Mouse (Mus musculus) CH12.LX (cell line): Measurements from ENCODE around the gene Map3k13. TPM values are rescaled to one million over a fixed set of nuclear protein-coding genes. Genes with fewer than 3 reads are reported as not detected.

Source experiments
- DNase-seq: peaks from one replicate; pipeline ENCODE4 v3.0.0-alpha.2; 2013; ENCODE audit errors: extremely low read depth
- H3K27ac ChIP-seq: 2 replicates; pipeline ENCODE4 v1.5.1; 2012; ENCODE audit warnings: low read depth, mild to moderate bottlenecking, control low read depth, moderate library complexity; ENCODE audit not compliant: insufficient read depth
- H3K27me3 ChIP-seq: replicated peaks from 2 replicates; pipeline ENCODE3; 2012; ENCODE audit warnings: inconsistent platforms
- H3K36me3 ChIP-seq, 2 experiments: replicated peaks in 1 of 2; 2 replicates each; pipeline versions ENCODE3 to v1.6.1; 2012; ENCODE audit warnings: inconsistent platforms in 1 of 2, low read length in 1 of 2, mild to moderate bottlenecking in 1 of 2, mixed read lengths in 1 of 2, moderate library complexity in 1 of 2; ENCODE audit not compliant: control insufficient read depth in 1 of 2, insufficient read depth in 1 of 2
- H3K4me1 ChIP-seq, 2 experiments: 2 replicates each; pipeline ENCODE4 v1.6.1; 2012; ENCODE audit warnings: inconsistent platforms in 1 of 2, moderate library complexity in 1 of 2; ENCODE audit not compliant: insufficient read depth in 2 of 2, control insufficient read depth in 1 of 2
- H3K4me2 ChIP-seq: 2 replicates; pipeline ENCODE4 v1.6.1; 2012; ENCODE audit warnings: low read depth, mild to moderate bottlenecking, control low read depth; ENCODE audit not compliant: poor library complexity, insufficient read depth, severe bottlenecking
- H3K4me3 ChIP-seq, 3 experiments: fragments of 150-350 bp in 1 of 3; sonication (generic) in 1 of 3; replicated peaks in 1 of 3; 2 replicates each; pipeline versions ENCODE3 to v1.5.1; 2011 to 2012; ENCODE audit warnings: low read depth in 2 of 3, low read length in 2 of 3, mild to moderate bottlenecking in 2 of 3, moderate library complexity in 2 of 3, control low read depth in 1 of 3, improper control_type of control experiment in 1 of 3, inconsistent platforms in 1 of 3, mixed read lengths in 1 of 3; ENCODE audit not compliant: poor library complexity in 1 of 3
- H3K79me2 ChIP-seq: replicated peaks from 2 replicates; pipeline ENCODE4 v1.6.1; 2012; ENCODE audit warnings: mild to moderate bottlenecking, moderate library complexity; ENCODE audit not compliant: control insufficient read depth, poor library complexity, insufficient read depth, severe bottlenecking; ENCODE audit errors: extremely low read depth
- H3K9ac ChIP-seq: 2 replicates; pipeline ENCODE4 v1.6.1; 2012; ENCODE audit warnings: low read depth, mild to moderate bottlenecking, control low read depth, moderate library complexity; ENCODE audit not compliant: insufficient read depth
- H3K9me3 ChIP-seq: replicated peaks from 2 replicates; pipeline ENCODE3; 2012; ENCODE audit warnings: low read length, inconsistent platforms, mixed read lengths
- BHLHE40 ChIP-seq: IDR thresholded peaks from 2 replicates; pipeline ENCODE4 v1.6.1; 2011; ENCODE audit warnings: mild to moderate bottlenecking, low read depth, low read length, improper control_type of control experiment
- CHD2 ChIP-seq: IDR thresholded peaks from 2 replicates; pipeline ENCODE4 v1.6.1; 2011; ENCODE audit warnings: low read length, improper control_type of control experiment
- CTCF ChIP-seq, 2 experiments: IDR thresholded peaks in 1 of 2; conservative IDR thresholded peaks in 1 of 2; 2 replicates each; pipeline ENCODE4 v1.5.1; 2011 to 2012; ENCODE audit warnings: low read depth in 2 of 2, low read length in 2 of 2, improper control_type of control experiment in 1 of 2, inconsistent platforms in 1 of 2, mild to moderate bottlenecking in 1 of 2, moderate library complexity in 1 of 2
- ELF1 ChIP-seq: IDR thresholded peaks from 2 replicates; pipeline ENCODE4 v1.6.1; 2014; ENCODE audit warnings: low read depth, mild to moderate bottlenecking, inconsistent platforms, low read length, improper control_type of control experiment
- EP300 ChIP-seq: IDR thresholded peaks from 2 replicates; pipeline ENCODE4 v1.6.1; 2011; ENCODE audit warnings: low read length, improper control_type of control experiment
- ETS1 ChIP-seq: conservative IDR thresholded peaks from 2 replicates; pipeline ENCODE4 v1.6.1; 2012; ENCODE audit warnings: low read depth, mild to moderate bottlenecking, inconsistent platforms, low read length, improper control_type of control experiment, moderate library complexity
- GABPA ChIP-seq: IDR thresholded peaks from 2 replicates; pipeline ENCODE4 v1.6.1; 2012; ENCODE audit warnings: low read depth, low read length, improper control_type of control experiment, inconsistent platforms; ENCODE audit not compliant: insufficient replicate concordance
- HCFC1 ChIP-seq: IDR thresholded peaks from 2 replicates; pipeline ENCODE4 v1.6.1; 2012; ENCODE audit warnings: low read depth, mild to moderate bottlenecking, inconsistent platforms, low read length, improper control_type of control experiment
- JUND ChIP-seq: conservative IDR thresholded peaks from 2 replicates; pipeline ENCODE4 v1.6.1; 2011; ENCODE audit warnings: low read depth, low read length, improper control_type of control experiment
- KAT2A ChIP-seq: IDR thresholded peaks from 2 replicates; pipeline ENCODE4 v1.6.1; 2012; ENCODE audit warnings: low read length, improper control_type of control experiment, inconsistent platforms; ENCODE audit not compliant: insufficient replicate concordance
- MAFK ChIP-seq: IDR thresholded peaks from 2 replicates; pipeline ENCODE4 v1.6.1; 2011; ENCODE audit warnings: low read length, improper control_type of control experiment; ENCODE audit not compliant: insufficient replicate concordance
- MAZ ChIP-seq: IDR thresholded peaks from 2 replicates; pipeline ENCODE4 v1.6.1; 2012; ENCODE audit warnings: low read depth, mild to moderate bottlenecking, inconsistent platforms, low read length, improper control_type of control experiment, moderate library complexity
- MXI1 ChIP-seq: IDR thresholded peaks from 2 replicates; pipeline ENCODE4 v1.6.1; 2011; ENCODE audit warnings: mild to moderate bottlenecking, low read depth, low read length, improper control_type of control experiment
- PAX5 ChIP-seq: IDR thresholded peaks from 2 replicates; pipeline ENCODE4 v1.6.1; 2012; ENCODE audit warnings: low read length, inconsistent platforms, mixed read lengths
- POLR2A ChIP-seq: IDR thresholded peaks from 2 replicates; pipeline ENCODE4 v1.6.1; 2011; ENCODE audit warnings: low read depth, mild to moderate bottlenecking, improper control_type of control experiment, low read length
- POLR2AphosphoS2 ChIP-seq: IDR thresholded peaks from 2 replicates; pipeline ENCODE4 v1.6.1; 2011; ENCODE audit warnings: low read depth, low read length, improper control_type of control experiment
- RAD21 ChIP-seq: IDR thresholded peaks from 2 replicates; pipeline ENCODE4 v1.6.1; 2011; ENCODE audit warnings: low read depth, mild to moderate bottlenecking, low read length, improper control_type of control experiment, moderate library complexity
- SMC3 ChIP-seq: IDR thresholded peaks from 2 replicates; pipeline ENCODE4 v1.6.1; 2011; ENCODE audit warnings: low read depth, low read length, improper control_type of control experiment
- UBTF ChIP-seq: IDR thresholded peaks from 2 replicates; pipeline ENCODE4 v1.6.1; 2012; ENCODE audit warnings: low read depth, mild to moderate bottlenecking, inconsistent platforms, low read length, improper control_type of control experiment, moderate library complexity
- USF2 ChIP-seq: conservative IDR thresholded peaks from 2 replicates; pipeline ENCODE4 v1.6.1; 2011; ENCODE audit warnings: low read depth, low read length, improper control_type of control experiment
- ZMIZ1 ChIP-seq: IDR thresholded peaks from 2 replicates; pipeline ENCODE4 v1.6.1; 2012; ENCODE audit warnings: low read depth, mild to moderate bottlenecking, inconsistent platforms, low read length, improper control_type of control experiment
- ZNF384 ChIP-seq: IDR thresholded peaks from 2 replicates; pipeline ENCODE4 v1.6.1; 2012; ENCODE audit warnings: low read depth, low read length, improper control_type of control experiment, inconsistent platforms
- dilution Hi-C: fragments of 300-500 bp; cut with MboI; formaldehyde crosslinking; loops from 2 replicates; pipeline ENCODE4 v1.14.3; 2020; ENCODE audit warnings: low sequenced_read_pairs; ENCODE audit not compliant: extremely low pct_unique_long_range_greater_than_20kb, extremely low pct_ligation_motif_present
- in situ Hi-C: fragments of 300-500 bp; cut with MboI; formaldehyde crosslinking; loops from 3 replicates; pipeline ENCODE4 v1.14.3; 2019; ENCODE audit warnings: low sequenced_read_pairs, low pct_ligation_motif_present, low pct_unique_long_range_greater_than_20kb, mixed read lengths
- polyA plus RNA-seq: library from polyadenylated mRNA; unstranded; fragments of >175 nt; gene quantifications from 2 replicates; pipeline ENCODE4 v1.2.1, GENCODE M21; 2012; ENCODE audit warnings: low read depth; ENCODE audit not compliant: insufficient read length
- total RNA-seq, 2 experiments: library from RNA; depleted of rRNA; stranded (reverse); fragments of 300-350 nt in 1 of 2; fragments of >200 nt in 1 of 2; gene quantifications; 2 replicates each; pipeline ENCODE4 v1.2.3; 2012 to 2014

Gene Map3k13
- total and polyA plus RNA-seq, 3 experiments, result 0.32 to 1.3 (median 0.89) TPM

DNA sequence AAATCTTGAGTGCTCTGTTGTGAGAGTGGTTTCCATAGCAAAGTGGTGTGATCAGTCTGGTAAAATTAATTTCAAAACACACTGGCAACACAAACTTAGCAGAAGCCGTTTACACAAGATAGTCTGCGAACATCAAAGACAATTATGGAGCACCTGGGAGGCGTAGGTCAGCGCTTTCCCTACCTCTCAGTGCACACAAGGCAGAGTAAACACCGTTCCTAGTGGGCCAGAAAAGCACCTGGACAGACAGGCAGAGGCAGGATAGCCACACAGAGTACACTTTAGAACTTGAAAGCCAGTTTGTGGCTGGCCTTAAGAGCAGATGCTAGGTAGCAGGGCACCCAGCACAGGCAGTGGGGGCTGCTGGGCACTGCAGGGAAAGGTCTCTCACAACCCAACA is 37.6 kb downstream of the Map3k13 start:
- TF ChIP-seq CHD2, result no peak
- no peak for TF ChIP-seq KAT2A
- no peak for TF ChIP-seq POLR2A
- TF ChIP-seq MXI1, result no peak
- no peak for TF ChIP-seq JUND
- no peak for TF ChIP-seq ETS1
- TF ChIP-seq BHLHE40, result no peak
- no peak for TF ChIP-seq HCFC1
- no peak for TF ChIP-seq POLR2AphosphoS2
- no peak for TF ChIP-seq MAFK
- no peak for TF ChIP-seq GABPA
- Histone ChIP-seq H3K27ac (no peak overlapping the region), H3K4me3 (no peak overlapping the region), H3K9ac (no peak overlapping the region), H3K4me2 (no peak overlapping the region), H3K4me1 (peaks cover 3 to 15% of the 10 kb centered on the region in 2 experiments), H3K36me3 (no peaks in the 10 kb centered on the region), H3K79me2 (no peaks in the 10 kb centered on the region), H3K27me3 (no peaks in the 10 kb centered on the region), H3K9me3 (no peaks in the 10 kb centered on the region)
- in situ Hi-C loops (loop anchor here (10.0 to 25.0 kb wide), 2 partner anchors 181 to 293 kb away; partner anchors contain the start of gene Senp2), dilution Hi-C loops (no loop called here)
- no peak for DNase-seq

DNA sequence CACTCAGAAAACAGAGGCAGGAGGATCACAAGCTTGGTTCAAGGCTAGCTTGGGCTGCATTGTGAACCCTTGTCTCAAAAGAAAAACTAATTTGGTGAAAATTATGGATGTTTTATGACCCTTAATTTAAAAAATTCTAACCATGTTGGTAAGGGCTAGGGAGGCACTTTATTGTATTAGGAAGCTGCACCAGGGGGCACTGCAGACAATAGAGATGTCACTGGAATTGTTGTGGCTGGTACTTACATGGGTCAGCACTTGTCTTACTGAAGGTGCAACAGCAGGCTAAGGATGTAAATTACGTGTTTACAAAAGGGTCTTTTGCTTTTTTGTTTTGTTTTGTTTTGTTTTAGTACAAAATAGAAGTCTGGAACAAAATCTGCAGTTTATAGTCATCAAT is 39.3 kb downstream of the Map3k13 start:
- dilution Hi-C loops, result no loop called here
- no peak for DNase-seq

More for the DNA sequence above, 39.3 kb downstream of the Map3k13 start:
- Histone ChIP-seq H3K27ac (no peak overlapping the region), H3K4me1 (peaks cover 5 to 27% of the 10 kb centered on the region in 2 experiments), H3K4me2 (no peak overlapping the region), H3K79me2 (no peaks in the 10 kb centered on the region), H3K36me3 (no peaks in the 10 kb centered on the region), H3K27me3 (no peaks in the 10 kb centered on the region), H3K9me3 (no peaks in the 10 kb centered on the region), H3K4me3 (no peak overlapping the region), H3K9ac (no peak overlapping the region)
- in situ Hi-C loops, result loop anchor here (10.0 to 25.0 kb wide), 2 partner anchors 179 to 291 kb away; partner anchors contain the start of gene Senp2
- TF ChIP-seq EP300 (no peak), ELF1 (0 out of 2 replicates have a peak, but pooled peaks have one; percentile 17), UBTF (no peak), POLR2A (no peak), ZNF384 (no peak), BHLHE40 (no peak), CTCF (conservative IDR thresholded peaks at IDR 0.05 in 1 of 2, IDR thresholded peaks at IDR 0.05 in 1 of 2; ENCODE audit: low read depth in 2 of 2, low read length in 2 of 2) (peak in 1 of 2 experiments; percentile 65; a peak in 2 of 4 replicates), MXI1 (no peak), PAX5 (no peak), USF2 (no peak), SMC3 (peak; percentile 59), MAZ (no peak), ZMIZ1 (no peak), POLR2AphosphoS2 (no peak), RAD21 (peak; percentile 64)
